In the genomic region with DNA sequence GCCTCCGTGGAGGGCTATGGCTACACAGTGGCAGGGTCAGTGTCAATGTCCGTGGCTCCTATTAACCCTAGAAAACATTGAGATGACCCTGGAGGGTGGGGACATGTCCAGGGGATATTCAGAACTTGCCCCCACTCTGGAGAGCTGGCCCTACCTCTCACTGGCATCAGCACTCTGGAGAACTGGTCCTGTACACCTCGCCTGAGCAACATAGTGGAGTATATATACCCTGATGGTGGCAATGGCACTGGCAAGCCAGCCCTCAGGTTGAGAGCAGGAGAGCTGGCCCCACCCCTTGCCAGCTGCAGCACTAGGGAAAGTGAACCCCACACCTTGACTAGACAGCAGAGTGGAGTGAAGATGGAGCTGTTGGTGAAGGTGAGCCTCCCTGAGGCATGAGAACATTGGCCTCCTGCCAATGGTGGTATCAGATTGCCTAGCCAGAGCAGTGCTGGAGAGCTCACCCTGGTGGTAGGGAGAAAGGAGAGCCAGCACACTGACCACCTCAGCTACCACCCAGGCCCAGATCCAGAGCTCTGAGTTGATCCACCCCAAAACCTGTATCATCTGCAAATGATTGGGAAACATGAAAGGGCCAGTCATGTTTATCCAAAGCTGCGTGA, we compare ENCODE assay signal across 17 mouse cellular contexts.
DNase-seq lines count a peak whose midpoint lies in the region; ATAC-seq and TF ChIP-seq lines count a peak whose summit lies in the region.
"Had no signal": no experiment of that assay in that cellular context is flagged by ENCODE, and none has a peak within 500 bp of the region (broad histone marks: within the 10 kb centered on the region; RNA-seq: fewer than 3 reads in every experiment).

No protein-coding gene starts in this region.

- POLR2A ChIA-PET in Patski (lab: Charles Lee), result no interaction called here

- no peaks in the 10 kb centered on the region for H3K27me3 ChIP-seq in heart, embryonic 14.5 days (ENCODE audit: control insufficient read depth, insufficient read depth, low read length)
- no peaks in the 10 kb centered on the region for H3K27me3 ChIP-seq in heart, adult 2 months (ENCODE audit: control insufficient read depth, insufficient read depth, low read length)
- H3K27me3 ChIP-seq in lung, embryonic 16.5 days (ENCODE audit: control insufficient read depth, insufficient read depth, low read depth, low read length), result no peaks in the 10 kb centered on the region
- peaks cover 51% of the 10 kb centered on the region for H3K27me3 ChIP-seq in Patski
- H3K27me3 ChIP-seq: liver, embryonic 12.5 days had no signal

- H3K79me2 ChIP-seq in heart, adult 2 months (replicated peaks; ENCODE audit: control insufficient read depth, insufficient read depth, low read length), result no peaks in the 10 kb centered on the region

- H3K9ac ChIP-seq in heart, embryonic 14.5 days (ENCODE audit: low read length), result no peak overlapping the region
- H3K9ac ChIP-seq in heart, adult 2 months (ENCODE audit: low read depth, low read length), result no peak overlapping the region
- H3K9ac ChIP-seq in lung, embryonic 16.5 days (ENCODE audit: low read length), result no peak overlapping the region
- H3K9ac ChIP-seq: liver, embryonic 12.5 days had no signal

- no peaks in the 10 kb centered on the region for H3K36me3 ChIP-seq in heart, embryonic 14.5 days (ENCODE audit: control insufficient read depth, insufficient read depth, low read length)
- no peaks in the 10 kb centered on the region for H3K36me3 ChIP-seq in heart, adult 2 months (ENCODE audit: control insufficient read depth, insufficient read depth, low read length)
- H3K36me3 ChIP-seq in lung, embryonic 16.5 days (ENCODE audit: control insufficient read depth, insufficient read depth, low read length), result no peaks in the 10 kb centered on the region
- H3K36me3 ChIP-seq: forebrain, embryonic 10.5 days; liver, embryonic 12.5 days had no signal

- TF ChIP-seq CTCF in heart, adult 2 months (IDR thresholded peaks at IDR 0.05), result no peak
- peak; percentile 4 for TF ChIP-seq CTCF in Patski (IDR thresholded peaks at IDR 0.05)

- H3K4me1 ChIP-seq in heart, embryonic 14.5 days (ENCODE audit: control insufficient read depth in 2 of 2, insufficient read depth in 2 of 2, low read length in 2 of 2), result no peaks in the 10 kb centered on the region
- no peaks in the 10 kb centered on the region for H3K4me1 ChIP-seq in heart, adult 2 months (ENCODE audit: control insufficient read depth, insufficient read depth, low read length)
- no peaks in the 10 kb centered on the region for H3K4me1 ChIP-seq in lung, embryonic 16.5 days (replicated peaks; ENCODE audit: control insufficient read depth, insufficient read depth, low read length)
- H3K4me1 ChIP-seq: forebrain, embryonic 10.5 days; liver, embryonic 12.5 days had no signal

- CTCF ChIA-PET in Patski (lab: Charles Lee), result no interaction called here

- no peak overlapping the region for H3K4me2 ChIP-seq in heart, embryonic 14.5 days (ENCODE audit: low read length)
- no peak overlapping the region for H3K4me2 ChIP-seq in lung, embryonic 16.5 days (ENCODE audit: low read depth, low read length)
- H3K4me2 ChIP-seq: liver, embryonic 12.5 days had no signal

- no peak for TF ChIP-seq EP300 in heart, adult 2 months (IDR thresholded peaks at IDR 0.05; ENCODE audit: insufficient read depth, low read depth, low read length)

- TF ChIP-seq POLR2A in heart, adult 2 months (IDR thresholded peaks at IDR 0.05; ENCODE audit: insufficient read depth, low read depth, low read length), result no peak

- 0 out of 2 replicates have a peak, but pooled peaks have one; percentile 39 for ATAC-seq in heart, embryonic 14.5 days (ENCODE audit: insufficient number of reproducible peaks, insufficient read depth, low FRiP score, low read depth)
- peak; percentile 15; the same call in 1 of the 2 replicates for ATAC-seq in lung, embryonic 16.5 days (ENCODE audit: low read depth)
- ATAC-seq in Patski, result no peak
- peak; percentile 79 for ATAC-seq in megakaryocyte-erythroid progenitor cell, adult 5-6 weeks (replicated peaks; ENCODE audit: low FRiP score, low TSS enrichment, poor library complexity, severe bottlenecking)
- ATAC-seq: intestine, embryonic 16.5 days had no signal

- H3K9me3 ChIP-seq in heart, embryonic 14.5 days (ENCODE audit: control insufficient read depth, low read length), result no peaks in the 10 kb centered on the region
- H3K9me3 ChIP-seq in lung, embryonic 16.5 days (ENCODE audit: control insufficient read depth, low read length), result no peaks in the 10 kb centered on the region
- H3K9me3 ChIP-seq: forebrain, embryonic 10.5 days; liver, embryonic 12.5 days had no signal

- no peak overlapping the region for H3K27ac ChIP-seq in heart, embryonic 14.5 days (replicated peaks in 1 of 2; ENCODE audit: control insufficient read depth in 1 of 2, insufficient read depth in 1 of 2, low read depth in 2 of 2, low read length in 2 of 2)
- H3K27ac ChIP-seq in heart, adult 2 months, result no peak overlapping the region
- no peak overlapping the region for H3K27ac ChIP-seq in lung, embryonic 16.5 days (ENCODE audit: low read length)
- H3K27ac ChIP-seq: forebrain, embryonic 10.5 days; gastrocnemius, adult 2 months; left cerebral cortex, adult 2 months; liver, embryonic 12.5 days had no signal

- intact Hi-C loops in heart, adult 2 months (cut with DNase I), result no loop called here

- no peak overlapping the region for H3K4me3 ChIP-seq in heart, embryonic 14.5 days (ENCODE audit: control insufficient read depth in 1 of 2, insufficient read depth in 1 of 2, low read depth in 1 of 2, low read length in 2 of 2)
- H3K4me3 ChIP-seq in heart, adult 2 months, result no peak overlapping the region
- no peak overlapping the region for H3K4me3 ChIP-seq in lung, embryonic 16.5 days (ENCODE audit: low read length)
- H3K4me3 ChIP-seq: forebrain, embryonic 10.5 days; gastrocnemius, adult 2 months; left cerebral cortex, adult 2 months; liver, embryonic 12.5 days; myocyte had no signal

- WGBS in heart, embryonic 14.5 days, result 87% methylated on average over 4 of the region's 4 CpGs
- WGBS in heart, adult 2 months, result 79% methylated on average over 4 of the region's 4 CpGs
- 88% methylated on average over 4 of the region's 4 CpGs for WGBS in lung, embryonic 16.5 days

- no peak for DNase-seq in heart, adult 2 months
- DNase-seq in lung, postnatal 25 days (ENCODE audit: low spot score), result no peak
- DNase-seq in Patski (ENCODE audit: low read depth, low spot score), result no peak
- no peak for DNase-seq in heart, postnatal 4 days
- DNase-seq in natural killer cell, adult 2 months (ENCODE audit: low spot score in 2 of 2), result no peak
- DNase-seq: cerebellum, adult 9-10 months; gastrocnemius, adult 2 months; lung, postnatal 4 days; thymus, adult 2 months had no signal

- in situ Hi-C loops in Patski (cut with MboI; ENCODE audit: low pct_unique_long_range_greater_than_20kb), result loop anchor here (25.0 kb wide), 1 partner anchor 833 kb away; no protein-coding TSS in a partner anchor
